15 mouse cellular contexts compared by ENCODE assay signal in the genomic region with DNA sequence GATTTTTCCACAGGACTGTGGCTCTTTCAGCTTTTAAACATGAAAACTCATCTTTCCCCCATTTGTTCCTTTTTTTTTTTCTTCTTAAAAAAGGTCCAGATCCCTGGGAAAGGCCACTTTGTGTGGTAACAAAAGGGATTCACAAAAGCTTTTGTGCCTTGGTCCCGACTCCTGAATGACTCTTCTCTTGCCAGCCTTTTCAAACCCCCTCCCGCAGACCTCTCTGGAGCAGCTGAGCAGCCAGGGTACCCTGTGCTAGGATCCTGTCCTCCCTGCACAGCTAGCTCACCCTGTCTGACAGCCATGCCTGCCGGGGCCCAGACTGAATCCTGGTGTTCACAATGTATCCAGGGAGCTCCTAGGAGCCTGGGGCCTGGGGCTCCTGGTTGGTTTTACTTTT. TPM values are rescaled to one million over a fixed set of nuclear protein-coding genes. Genes with fewer than 3 reads are reported as not detected.
DNase-seq lines count a peak whose midpoint lies in the region; ATAC-seq and TF ChIP-seq lines count a peak whose summit lies in the region.
"Had no signal": no experiment of that assay in that cellular context is flagged by ENCODE, and none has a peak within 500 bp of the region (broad histone marks: within the 10 kb centered on the region; RNA-seq: fewer than 3 reads in every experiment).

No protein-coding gene starts in this region.

- 65% methylated on average over 3 of the region's 3 CpGs for WGBS in cerebellum, adult 2 months
- 92% methylated on average over 3 of the region's 3 CpGs for WGBS in kidney, adult 2 months
- WGBS in forebrain, embryonic 14.5 days: 5% methylated on average over 3 of the region's 3 CpGs
- WGBS in midbrain, embryonic 15.5 days: 10% methylated on average over 3 of the region's 3 CpGs

- no peaks in the 10 kb centered on the region for H3K27me3 ChIP-seq in cerebellum, adult 2 months (ENCODE audit: control insufficient read depth, insufficient read depth, low read length)
- no peaks in the 10 kb centered on the region for H3K27me3 ChIP-seq in kidney, adult 2 months (replicated peaks; ENCODE audit: control insufficient read depth, insufficient read depth, low read length)
- no peaks in the 10 kb centered on the region for H3K27me3 ChIP-seq in forebrain, embryonic 14.5 days (replicated peaks; ENCODE audit: control insufficient read depth, insufficient read depth, low read length)
- H3K27me3 ChIP-seq in midbrain, embryonic 15.5 days (replicated peaks): no peaks in the 10 kb centered on the region
- H3K27me3 ChIP-seq: limb, embryonic 12.5 days had no signal

- H3K4me1 ChIP-seq in cerebellum, adult 2 months (ENCODE audit: control insufficient read depth, insufficient read depth, low read length): no peaks in the 10 kb centered on the region
- H3K4me1 ChIP-seq in kidney, adult 2 months (ENCODE audit: control insufficient read depth, insufficient read depth, low read length): no peaks in the 10 kb centered on the region
- peaks cover 15% of the 10 kb centered on the region for H3K4me1 ChIP-seq in forebrain, embryonic 14.5 days (ENCODE audit: control insufficient read depth, insufficient read depth, low read length)
- peaks cover 7% of the 10 kb centered on the region; the same call in 1 of the 2 replicates for H3K4me1 ChIP-seq in midbrain, embryonic 15.5 days

- H3K4me2 ChIP-seq in forebrain, embryonic 14.5 days (ENCODE audit: low read length): no peak overlapping the region
- no peak overlapping the region for H3K4me2 ChIP-seq in midbrain, embryonic 15.5 days
- H3K4me2 ChIP-seq: limb, embryonic 12.5 days had no signal

- no peaks in the 10 kb centered on the region for H3K36me3 ChIP-seq in kidney, adult 2 months (ENCODE audit: control insufficient read depth, insufficient read depth, low read length)
- H3K36me3 ChIP-seq in forebrain, embryonic 14.5 days (ENCODE audit: control insufficient read depth, insufficient read depth, low read length): no peaks in the 10 kb centered on the region
- H3K36me3 ChIP-seq in midbrain, embryonic 15.5 days (replicated peaks): no peaks in the 10 kb centered on the region
- H3K36me3 ChIP-seq: limb, embryonic 12.5 days had no signal

- no peak for ATAC-seq in forebrain, embryonic 14.5 days
- ATAC-seq in midbrain, embryonic 15.5 days (replicated peaks): no peak

- no peak for DNase-seq in cerebellum, adult 2 months
- no peak for DNase-seq in cerebellum, adult 18-20 months
- DNase-seq in kidney, adult 2 months: no peak
- DNase-seq in kidney, adult 8-10 months: no peak
- peak; percentile 40 for DNase-seq in forebrain, embryonic 14.5 days (ENCODE audit: low spot score)
- DNase-seq in thymus, postnatal 25 days: no peak
- no peak for DNase-seq in kidney, postnatal 36 days
- DNase-seq: adrenal gland, postnatal 10 days; gastrocnemius, adult 2 months; heart, postnatal 10 days; lung, adult 18-20 months had no signal

- H3K9me3 ChIP-seq in forebrain, embryonic 14.5 days (replicated peaks; ENCODE audit: control insufficient read depth, low read length): no peaks in the 10 kb centered on the region
- no peaks in the 10 kb centered on the region for H3K9me3 ChIP-seq in midbrain, embryonic 15.5 days
- H3K9me3 ChIP-seq: limb, embryonic 12.5 days had no signal

- no peak for TF ChIP-seq CTCF in cerebellum, adult 2 months (IDR thresholded peaks at IDR 0.05; ENCODE audit: borderline replicate concordance, insufficient read depth, low read depth, low read length)
- TF ChIP-seq CTCF in kidney, adult 2 months (conservative IDR thresholded peaks at IDR 0.05; ENCODE audit: insufficient read depth, insufficient read length, low read depth, low read length): no peak

- no peak for TF ChIP-seq POLR2A in cerebellum, adult 2 months (IDR thresholded peaks at IDR 0.05; ENCODE audit: borderline replicate concordance, insufficient read depth, low read length)
- TF ChIP-seq POLR2A in kidney, adult 2 months (IDR thresholded peaks at IDR 0.05; ENCODE audit: low read depth, low read length): no peak

- H3K9ac ChIP-seq in forebrain, embryonic 14.5 days (ENCODE audit: low read length): no peak overlapping the region
- H3K9ac ChIP-seq in midbrain, embryonic 15.5 days: no peak overlapping the region
- H3K9ac ChIP-seq: limb, embryonic 12.5 days had no signal

- H3K4me3 ChIP-seq in cerebellum, adult 2 months (replicated peaks; ENCODE audit: insufficient read depth, low read depth, low read length): no peak overlapping the region
- no peak overlapping the region for H3K4me3 ChIP-seq in kidney, adult 2 months (ENCODE audit: insufficient read depth, low read depth, low read length)
- no peak overlapping the region for H3K4me3 ChIP-seq in forebrain, embryonic 14.5 days (ENCODE audit: low read depth, low read length)
- H3K4me3 ChIP-seq in midbrain, embryonic 15.5 days: no peak overlapping the region
- H3K4me3 ChIP-seq: gastrocnemius, adult 2 months; limb, embryonic 12.5 days; myocyte had no signal

- peak overlapping the region; percentile 49; the same call in 1 of the 2 replicates for H3K27ac ChIP-seq in cerebellum, adult 2 months (ENCODE audit: insufficient read depth, low read length)
- 0 out of 2 replicates have a peak overlapping the region, but pooled peaks have one; percentile 42 for H3K27ac ChIP-seq in kidney, adult 2 months (ENCODE audit: insufficient read depth, low read depth, low read length)
- H3K27ac ChIP-seq in forebrain, embryonic 14.5 days (ENCODE audit: low read depth, low read length): no peak overlapping the region; the same call in 1 of the 2 replicates
- peak overlapping the region; percentile 53; the same call in 1 of the 2 replicates for H3K27ac ChIP-seq in midbrain, embryonic 15.5 days
- H3K27ac ChIP-seq: gastrocnemius, adult 2 months; limb, embryonic 12.5 days; macrophage had no signal

RNA-seq across cellular contexts. Expression of gene Xxylt1, which starts 47.2 kb away (rescaled TPM):
- polyA plus RNA-seq in cerebellum, adult 2 months (2012; rRNA removed): 20.7 and 22.4 TPM in 2 replicates
- polyA plus RNA-seq in kidney, adult 2 months (2012; rRNA removed): 16.8 and 18.0 TPM in 2 replicates
- 8.3 and 8.5 TPM in 2 replicates for polyA plus RNA-seq in forebrain, embryonic 14.5 days (2014; fragmentation: Nextera tagmentation; extraction: Ambion mirVana)
- polyA plus RNA-seq in midbrain, embryonic 15.5 days (2015; fragmentation: Nextera tagmentation; extraction: Ambion mirVana): 11.9 and 12.5 TPM in 2 replicates
